Mouse (Mus musculus) neural tube, embryonic 13.5 days (tissue): ENCODE measurements around the gene Son. TPM values are rescaled to one million over a fixed set of nuclear protein-coding genes. Genes with fewer than 3 reads are reported as not detected.
"Not testable (repeated sequence)": the region's sequence is repeated elsewhere in the genome, so short reads cannot be mapped to it uniquely, and the experiment has no call there.

Source experiments
- ATAC-seq: fragments of 200-750 bp; cut with Nextera tagmentation; 2 replicates; pipeline ENCODE4 v1.8.0; 2017; ENCODE audit warnings: low read depth, mild to moderate bottlenecking, moderate TSS enrichment, moderate library complexity
- H3K27ac ChIP-seq: fragments of 300-500 bp; sonication (generic); replicated peaks from 2 replicates; pipeline ENCODE4 v1.5.1; 2015; ENCODE audit warnings: moderate library complexity, mild to moderate bottlenecking, inconsistent platforms
- H3K27me3 ChIP-seq: fragments of 300-500 bp; sonication (generic); 2 replicates; pipeline ENCODE4 v1.6.1; 2015; ENCODE audit warnings: mild to moderate bottlenecking, inconsistent platforms
- H3K36me3 ChIP-seq: fragments of 300-500 bp; sonication (generic); 2 replicates; pipeline ENCODE4 v1.6.1; 2015; ENCODE audit warnings: mild to moderate bottlenecking, inconsistent platforms
- H3K4me1 ChIP-seq: fragments of 300-500 bp; sonication (generic); replicated peaks from 2 replicates; pipeline ENCODE4 v1.6.1; 2015; ENCODE audit warnings: inconsistent platforms
- H3K4me2 ChIP-seq: fragments of 300-500 bp; sonication (generic); 2 replicates; pipeline ENCODE4 v1.6.1; 2015; ENCODE audit warnings: inconsistent platforms, mild to moderate bottlenecking, moderate library complexity
- H3K4me3 ChIP-seq: fragments of 300-500 bp; sonication (generic); 2 replicates; pipeline ENCODE4 v1.5.1; 2015; ENCODE audit warnings: mild to moderate bottlenecking, inconsistent platforms
- H3K9ac ChIP-seq: fragments of 300-500 bp; sonication (generic); 2 replicates; pipeline ENCODE4 v1.6.1; 2015; ENCODE audit warnings: moderate library complexity, mild to moderate bottlenecking, inconsistent platforms
- H3K9me3 ChIP-seq: fragments of 300-500 bp; sonication (generic); 2 replicates; pipeline ENCODE4 v1.6.1; 2016; ENCODE audit warnings: inconsistent platforms
- WGBS: fragments of 180-500 bp; shearing (Covaris S2); methylation state at CpG from one replicate; pipeline ENCODE4 v1.1.7; 2015; 5-methylcytosine and 5-hydroxymethylcytosine counted together
- polyA plus RNA-seq: library from polyadenylated mRNA; unstranded; fragments of >200 nt; fragmentation: Nextera tagmentation; extraction: Ambion mirVana; gene quantifications from 2 replicates; pipeline ENCODE4 v1.2.1, GENCODE M21; 2015

Gene Son
- polyA plus RNA-seq, 1 experiment from 2014 or later, result 125 TPM

- WGBS, result 94% methylated on average over 8 of the region's 8 CpGs
- H3K36me3 ChIP-seq, result peaks cover 74% of the 10 kb centered on the region
- no peak overlapping the region for H3K4me3 ChIP-seq
Observed at GRCm38 (mm10) chr16:91640171-91640570, 7.1 kb upstream of the Son start.

GRCm38 (mm10) chr16:91644901-91645300 lies 2.4 kb upstream of the Son start:
- Histone ChIP-seq H3K4me1 (peaks cover 22% of the 10 kb centered on the region), H3K4me2 (no peak overlapping the region), H3K4me3 (no peak overlapping the region), H3K36me3 (peaks cover 27% of the 10 kb centered on the region), H3K27me3 (no peaks in the 10 kb centered on the region), H3K27ac (no peak overlapping the region), H3K9me3 (no peaks in the 10 kb centered on the region), H3K9ac (no peak overlapping the region)
- 89% methylated on average over 2 of the region's 2 CpGs for WGBS
- no peak for ATAC-seq

More at GRCm38 (mm10) chr16:91640171-91640570, 7.1 kb upstream of the Son start:
- Histone ChIP-seq H3K9me3 (no peaks in the 10 kb centered on the region), H3K27me3 (no peaks in the 10 kb centered on the region), H3K27ac (no peak overlapping the region), H3K4me2 (no peak overlapping the region), H3K9ac (no peak overlapping the region), H3K4me1 (0 out of 2 replicates have a peak, but pooled peaks cover 6% of the 10 kb centered on the region)
- ATAC-seq, result no peak

- H3K36me3 ChIP-seq, result peaks cover 22% of the 10 kb centered on the region
- not testable (repeated sequence) for ATAC-seq, H3K27ac ChIP-seq, H3K27me3 ChIP-seq, H3K9ac ChIP-seq, H3K4me3 ChIP-seq, H3K9me3 ChIP-seq, H3K4me2 ChIP-seq
- peaks cover 28% of the 10 kb centered on the region for H3K4me1 ChIP-seq
- WGBS, result 29% methylated on average over 1 of the region's 2 CpGs
Observed at GRCm38 (mm10) chr16:91645420-91645819, 1.9 kb upstream of the Son start.

- H3K9me3 ChIP-seq, result no peaks in the 10 kb centered on the region
- H3K27ac ChIP-seq, result peak overlapping the region; percentile 99
- H3K9ac ChIP-seq, result peak overlapping the region; percentile 93
- H3K4me2 ChIP-seq, result peak overlapping the region; percentile 97
- no peaks in the 10 kb centered on the region for H3K27me3 ChIP-seq
- peaks cover 31% of the 10 kb centered on the region for H3K4me1 ChIP-seq
- 2% methylated on average over 11 of the region's 11 CpGs for WGBS
- peaks cover 19% of the 10 kb centered on the region for H3K36me3 ChIP-seq
- ATAC-seq, result no peak
- peak overlapping the region; percentile 84 for H3K4me3 ChIP-seq
Observed at GRCm38 (mm10) chr16:91645995-91646602, 1.2 kb upstream of the Son start.

GRCm38 (mm10) chr16:91646681-91647419 lies 456 bp upstream of the Son start, which contains the start of gene Gart:
Gene Gart (minus strand): TSS chr16:91646952.
- peaks cover 17% of the 10 kb centered on the region for H3K36me3 ChIP-seq
- peak within 1 kb of the TSS; percentile 93 for H3K9ac ChIP-seq
- no peaks in the 10 kb centered on the region for H3K9me3 ChIP-seq
- H3K27me3 ChIP-seq, result no peaks in the 10 kb centered on the region
- peak; percentile 87 for ATAC-seq
- under 1% methylated on average over 59 of the region's 59 CpGs for WGBS
- peak within 1 kb of the TSS; percentile 84 for H3K4me3 ChIP-seq
- peak within 1 kb of the TSS; percentile 99 for H3K27ac ChIP-seq
- peaks cover 31% of the 10 kb centered on the region for H3K4me1 ChIP-seq
- H3K4me2 ChIP-seq, result peak within 1 kb of the TSS; percentile 97

- H3K4me2 ChIP-seq, result peak overlapping the region; percentile 97
- under 1% methylated on average over 25 of the region's 25 CpGs for WGBS
- ATAC-seq, result peak; percentile 68
- no peaks in the 10 kb centered on the region for H3K9me3 ChIP-seq
- H3K27ac ChIP-seq, result peak overlapping the region; percentile 99
- H3K4me1 ChIP-seq, result peaks cover 31% of the 10 kb centered on the region
- H3K9ac ChIP-seq, result peak overlapping the region; percentile 91
- peak overlapping the region; percentile 84 for H3K4me3 ChIP-seq
- H3K27me3 ChIP-seq, result no peaks in the 10 kb centered on the region
- peaks cover 17% of the 10 kb centered on the region for H3K36me3 ChIP-seq
Observed at GRCm38 (mm10) chr16:91648220-91648550, 879 bp downstream of the Son start.

- ATAC-seq, result no peak
- H3K36me3 ChIP-seq, result peaks cover 22% of the 10 kb centered on the region
- peak overlapping the region; percentile 84 for H3K4me3 ChIP-seq
- 61% methylated on average over 3 of the region's 3 CpGs for WGBS
- peak overlapping the region; percentile 64 for H3K9ac ChIP-seq
- no peaks in the 10 kb centered on the region for H3K9me3 ChIP-seq
- H3K27me3 ChIP-seq, result no peaks in the 10 kb centered on the region
- H3K4me1 ChIP-seq, result peaks cover 31% of the 10 kb centered on the region
- H3K27ac ChIP-seq, result no peak overlapping the region
- H3K4me2 ChIP-seq, result peak overlapping the region; percentile 97
Observed at GRCm38 (mm10) chr16:91649246-91649645, 1.9 kb downstream of the Son start.

- H3K9ac ChIP-seq, result no peak overlapping the region
- H3K4me2 ChIP-seq, result peak overlapping the region; percentile 35; the same call in 1 of the 2 replicates
- no peaks in the 10 kb centered on the region for H3K27me3 ChIP-seq
- no peaks in the 10 kb centered on the region for H3K9me3 ChIP-seq
- H3K27ac ChIP-seq, result no peak overlapping the region
- H3K36me3 ChIP-seq, result peaks cover 26% of the 10 kb centered on the region
- no peak overlapping the region for H3K4me3 ChIP-seq
- H3K4me1 ChIP-seq, result peaks cover 28% of the 10 kb centered on the region
- no peak for ATAC-seq
Observed at GRCm38 (mm10) chr16:91649781-91650180, 2.5 kb downstream of the Son start.

GRCm38 (mm10) chr16:91652191-91652590 lies 4.9 kb downstream of the Son start:
- Histone ChIP-seq H3K4me1 (peaks cover 18% of the 10 kb centered on the region), H3K4me2 (no peak overlapping the region), H3K9ac (no peak overlapping the region), H3K27me3 (no peaks in the 10 kb centered on the region), H3K27ac (no peak overlapping the region), H3K36me3 (peaks cover 50% of the 10 kb centered on the region), H3K4me3 (no peak overlapping the region), H3K9me3 (no peaks in the 10 kb centered on the region)
- 96% methylated on average over 3 of the region's 3 CpGs for WGBS
- no peak for ATAC-seq

GRCm38 (mm10) chr16:91655285-91655684 lies 8.0 kb downstream of the Son start:
- Histone ChIP-seq H3K27me3 (no peaks in the 10 kb centered on the region), H3K4me1 (peaks cover 8% of the 10 kb centered on the region), H3K4me3 (no peak overlapping the region), H3K36me3 (peaks cover 81% of the 10 kb centered on the region), H3K9me3 (no peaks in the 10 kb centered on the region), H3K4me2 (no peak overlapping the region), H3K9ac (no peak overlapping the region), H3K27ac (no peak overlapping the region)
- ATAC-seq, result no peak
- 98% methylated on average over 9 of the region's 9 CpGs for WGBS

GRCm38 (mm10) chr16:91657285-91657684 lies 10.0 kb downstream of the Son start:
- H3K27ac ChIP-seq, result no peak overlapping the region
- no peak overlapping the region for H3K4me2 ChIP-seq
- peaks cover 18% of the 10 kb centered on the region for H3K4me1 ChIP-seq
- no peak overlapping the region for H3K4me3 ChIP-seq
- WGBS, result 98% methylated on average over 17 of the region's 17 CpGs
- ATAC-seq, result 0 out of 2 replicates have a peak, but pooled peaks have one; percentile 23
- H3K36me3 ChIP-seq, result peaks cover 86% of the 10 kb centered on the region
- no peaks in the 10 kb centered on the region for H3K9me3 ChIP-seq
- H3K9ac ChIP-seq, result no peak overlapping the region
- H3K27me3 ChIP-seq, result no peaks in the 10 kb centered on the region

- 96% methylated on average over 5 of the region's 5 CpGs for WGBS
- ATAC-seq, result no peak
- Histone ChIP-seq H3K4me2 (no peak overlapping the region), H3K27me3 (no peaks in the 10 kb centered on the region), H3K4me3 (no peak overlapping the region), H3K27ac (no peak overlapping the region), H3K9me3 (no peaks in the 10 kb centered on the region), H3K9ac (no peak overlapping the region), H3K36me3 (peaks cover 93% of the 10 kb centered on the region), H3K4me1 (peaks cover 18% of the 10 kb centered on the region)
Observed at GRCm38 (mm10) chr16:91658471-91658870, 11.2 kb downstream of the Son start.
